Mouse (Mus musculus) forebrain, embryonic 16.5 days (tissue): ENCODE measurements at regions not wholly inside any gene's neighbourhood (a gene's known extent, or its start where the extent isn't known, plus 50 kb on each side); places are given as distances from the start of the nearest gene placed in this dataset.

Experiments used
- ATAC-seq: fragments of 200-750 bp; cut with Nextera tagmentation; 2 replicates; pipeline ENCODE4 v1.8.0; 2017; ENCODE audit warnings: mild to moderate bottlenecking, moderate library complexity
- H3K27ac ChIP-seq: fragments of 300-500 bp; sonication (generic); 2 replicates; pipeline ENCODE4 v1.5.1; 2014; ENCODE audit warnings: low read length, control low read depth
- H3K27me3 ChIP-seq: fragments of 300-500 bp; sonication (generic); replicated peaks from 2 replicates; pipeline ENCODE4 v1.6.1; 2014; ENCODE audit warnings: low read length; ENCODE audit not compliant: control insufficient read depth, insufficient read depth
- H3K36me3 ChIP-seq: fragments of 300-500 bp; sonication (generic); 2 replicates; pipeline ENCODE4 v1.6.1; 2014; ENCODE audit not compliant: control insufficient read depth, insufficient read depth
- H3K4me1 ChIP-seq: fragments of 300-500 bp; sonication (generic); replicated peaks from 2 replicates; pipeline ENCODE4 v1.6.1; 2014; ENCODE audit warnings: low read length; ENCODE audit not compliant: control insufficient read depth, insufficient read depth
- H3K4me2 ChIP-seq: fragments of 300-500 bp; sonication (generic); 2 replicates; pipeline ENCODE4 v1.6.1; 2014; ENCODE audit warnings: mild to moderate bottlenecking, low read length, control low read depth
- H3K4me3 ChIP-seq: fragments of 300-500 bp; sonication (generic); replicated peaks from 2 replicates; pipeline ENCODE4 v1.5.1; 2014; ENCODE audit warnings: mild to moderate bottlenecking, low read length, control low read depth
- H3K9ac ChIP-seq: fragments of 300-500 bp; sonication (generic); replicated peaks from 2 replicates; pipeline ENCODE4 v1.6.1; 2014; ENCODE audit warnings: low read depth, low read length, control low read depth
- H3K9me3 ChIP-seq: fragments of 300-500 bp; sonication (generic); 2 replicates; pipeline ENCODE4 v1.6.1; 2016; ENCODE audit warnings: low read length; ENCODE audit not compliant: control insufficient read depth
- WGBS: fragments of 180-500 bp; shearing (Covaris S2); extraction: QIAGEN DNeasy Blood & Tissue Kit; methylation state at CpG from one replicate; pipeline ENCODE4 v1.1.7; 2014; 5-methylcytosine and 5-hydroxymethylcytosine counted together

DNA sequence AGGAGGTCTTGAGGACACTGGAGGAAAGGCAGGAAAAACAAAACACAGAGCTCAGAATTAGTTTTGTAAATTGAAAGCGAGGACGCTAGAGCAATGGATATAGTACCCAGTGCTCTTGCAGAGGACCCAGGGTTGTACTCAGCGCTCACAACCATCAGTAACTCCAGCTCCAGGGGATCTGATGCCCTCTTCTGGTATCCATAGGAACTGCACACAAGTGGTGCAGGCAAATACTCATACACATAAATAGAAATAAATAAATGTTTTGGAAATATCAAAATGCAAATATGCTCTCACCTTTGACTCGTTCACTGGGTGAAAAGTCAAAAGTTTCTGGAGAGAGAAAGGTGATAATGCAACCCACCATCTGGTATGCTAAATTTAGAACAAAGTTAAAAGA, 267.8 kb upstream of the Onecut1 start:
- no peak overlapping the region for H3K4me3 ChIP-seq
- no peak for ATAC-seq
- no peaks in the 10 kb centered on the region for H3K27me3 ChIP-seq
- no peaks in the 10 kb centered on the region for H3K4me1 ChIP-seq
- no peaks in the 10 kb centered on the region for H3K36me3 ChIP-seq
- H3K9ac ChIP-seq = no peak overlapping the region
- 85% methylated on average over 4 of the region's 4 CpGs for WGBS
- H3K4me2 ChIP-seq = no peak overlapping the region
- no peaks in the 10 kb centered on the region for H3K9me3 ChIP-seq
- no peak overlapping the region for H3K27ac ChIP-seq

DNA sequence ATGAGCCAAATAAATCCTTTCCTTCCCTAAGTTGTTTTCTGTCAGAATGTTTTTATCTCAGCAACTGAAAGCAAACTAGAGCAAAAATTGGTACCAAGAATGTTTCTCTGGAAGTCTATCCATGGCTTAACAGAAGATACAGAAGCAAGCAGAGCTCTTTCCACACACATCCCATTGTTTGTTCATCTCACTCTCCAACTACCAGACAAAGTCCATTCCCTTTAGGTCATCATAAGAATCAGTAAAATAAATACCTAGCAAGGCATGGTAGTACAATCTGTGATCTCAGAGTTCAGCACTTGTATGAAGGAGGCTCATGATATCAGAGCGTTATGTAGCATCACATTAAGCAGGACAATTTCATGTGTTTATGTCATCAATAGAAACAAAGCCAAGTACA, 257.3 kb upstream of the Onecut1 start:
- Histone ChIP-seq H3K36me3 (no peaks in the 10 kb centered on the region), H3K9me3 (no peaks in the 10 kb centered on the region), H3K27ac (no peak overlapping the region), H3K27me3 (no peaks in the 10 kb centered on the region), H3K4me2 (no peak overlapping the region), H3K4me3 (no peak overlapping the region), H3K4me1 (no peaks in the 10 kb centered on the region), H3K9ac (no peak overlapping the region)
- WGBS = 98% methylated on average over 1 of the region's 1 CpGs
- ATAC-seq = no peak

DNA sequence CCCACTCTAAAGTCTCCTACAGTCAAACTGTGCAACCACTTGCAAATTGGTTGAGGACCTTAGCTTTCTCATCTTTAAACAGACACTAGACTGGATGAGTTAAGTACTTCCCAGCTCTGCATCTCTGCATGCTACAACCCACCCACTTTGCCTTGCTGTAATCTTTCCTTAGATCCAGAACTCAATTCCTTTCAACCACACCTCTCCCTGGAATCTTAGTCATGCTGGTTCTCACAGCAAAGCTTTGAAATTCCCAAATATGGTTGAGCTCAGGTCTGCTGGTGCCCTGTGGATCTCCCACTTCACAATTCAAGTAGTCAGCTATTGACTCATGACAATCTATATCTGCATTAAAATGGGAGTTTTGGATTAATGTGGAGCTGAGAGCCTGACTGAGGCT, 239.8 kb upstream of the Onecut1 start:
- no peak overlapping the region for H3K4me3 ChIP-seq
- H3K4me2 ChIP-seq = no peak overlapping the region
- no peaks in the 10 kb centered on the region for H3K36me3 ChIP-seq
- no peaks in the 10 kb centered on the region for H3K9me3 ChIP-seq
- H3K4me1 ChIP-seq = no peaks in the 10 kb centered on the region
- no peak overlapping the region for H3K9ac ChIP-seq
- no peak for ATAC-seq
- H3K27me3 ChIP-seq = no peaks in the 10 kb centered on the region
- no peak overlapping the region for H3K27ac ChIP-seq

DNA sequence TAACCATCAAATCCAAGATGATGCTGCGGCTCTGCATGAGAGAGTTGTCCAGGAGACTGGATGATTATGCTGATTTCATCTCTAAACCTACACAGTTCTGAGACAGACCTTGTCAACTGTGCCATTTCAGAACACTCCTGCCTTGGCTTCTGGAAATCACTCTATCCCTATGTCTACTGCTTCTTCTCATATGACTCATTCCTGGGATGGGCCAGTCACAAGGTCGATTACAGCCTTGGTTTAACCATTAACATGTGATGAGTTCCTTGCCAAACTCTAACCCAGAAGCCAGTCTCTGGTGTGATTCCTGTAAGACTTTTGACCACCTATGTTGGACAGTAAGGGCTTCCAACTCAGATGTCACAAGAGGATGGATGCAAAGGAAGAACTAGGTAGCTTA, 216.3 kb upstream of the Onecut1 start:
- Histone ChIP-seq H3K36me3 (no peaks in the 10 kb centered on the region), H3K9ac (no peak overlapping the region), H3K4me3 (no peak overlapping the region), H3K4me2 (no peak overlapping the region), H3K27me3 (no peaks in the 10 kb centered on the region), H3K27ac (no peak overlapping the region), H3K9me3 (no peaks in the 10 kb centered on the region), H3K4me1 (0 out of 2 replicates have a peak, but pooled peaks cover 2% of the 10 kb centered on the region)
- ATAC-seq = no peak
- WGBS = 87% methylated on average over 2 of the region's 2 CpGs

DNA sequence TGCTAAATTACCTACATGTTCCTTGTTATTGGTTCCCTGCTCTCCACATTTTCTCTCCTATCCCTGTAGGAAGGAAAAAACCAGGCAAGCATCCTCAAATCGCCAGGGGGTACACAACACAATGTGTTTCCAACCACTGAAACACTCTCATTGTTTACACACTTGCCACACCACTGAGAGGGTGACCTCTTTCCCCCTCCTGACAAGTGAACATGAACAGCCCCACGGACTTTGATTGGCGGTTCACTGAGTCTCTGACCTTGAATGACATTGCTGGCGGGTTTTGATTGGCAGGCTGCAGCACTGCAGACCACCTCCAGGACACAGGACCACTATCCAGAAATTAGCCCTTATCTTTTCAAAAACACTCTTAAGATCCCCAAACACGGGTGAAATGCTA, 211.7 kb upstream of the Onecut1 start:
- Histone ChIP-seq H3K4me3 (no peak overlapping the region), H3K9ac (no peak overlapping the region), H3K9me3 (no peaks in the 10 kb centered on the region), H3K27ac (no peak overlapping the region), H3K27me3 (no peaks in the 10 kb centered on the region), H3K36me3 (no peaks in the 10 kb centered on the region), H3K4me1 (0 out of 2 replicates have a peak, but pooled peaks cover 2% of the 10 kb centered on the region), H3K4me2 (no peak overlapping the region)
- WGBS = 35% methylated on average over 5 of the region's 5 CpGs
- ATAC-seq = no peak

DNA sequence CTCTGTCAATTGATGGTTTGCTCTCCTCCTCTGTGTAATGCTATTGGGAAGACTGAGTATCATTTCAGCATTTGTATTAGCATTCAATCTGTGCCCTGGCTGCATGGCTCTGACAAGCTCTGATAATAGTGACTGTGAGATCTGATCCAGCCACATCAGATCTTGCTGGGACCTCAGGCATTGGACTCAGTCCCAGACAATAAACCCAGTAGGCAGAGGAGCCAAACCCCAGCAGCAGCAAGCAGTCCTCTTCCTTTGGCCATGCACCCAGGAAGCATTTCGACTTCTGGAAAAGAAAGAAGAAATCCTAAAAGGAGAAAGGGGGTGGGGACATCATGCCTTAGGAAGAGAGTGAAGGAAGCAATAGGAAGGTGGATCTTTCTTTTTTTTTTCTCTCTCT, 205.8 kb upstream of the Onecut1 start:
- no peak for ATAC-seq
- H3K27ac ChIP-seq = no peak overlapping the region
- no peaks in the 10 kb centered on the region for H3K9me3 ChIP-seq
- WGBS = 25% methylated on average over 1 of the region's 1 CpGs
- no peaks in the 10 kb centered on the region for H3K36me3 ChIP-seq
- no peak overlapping the region for H3K9ac ChIP-seq
- no peak overlapping the region for H3K4me2 ChIP-seq
- H3K4me3 ChIP-seq = no peak overlapping the region
- H3K4me1 ChIP-seq = no peaks in the 10 kb centered on the region
- H3K27me3 ChIP-seq = no peaks in the 10 kb centered on the region

DNA sequence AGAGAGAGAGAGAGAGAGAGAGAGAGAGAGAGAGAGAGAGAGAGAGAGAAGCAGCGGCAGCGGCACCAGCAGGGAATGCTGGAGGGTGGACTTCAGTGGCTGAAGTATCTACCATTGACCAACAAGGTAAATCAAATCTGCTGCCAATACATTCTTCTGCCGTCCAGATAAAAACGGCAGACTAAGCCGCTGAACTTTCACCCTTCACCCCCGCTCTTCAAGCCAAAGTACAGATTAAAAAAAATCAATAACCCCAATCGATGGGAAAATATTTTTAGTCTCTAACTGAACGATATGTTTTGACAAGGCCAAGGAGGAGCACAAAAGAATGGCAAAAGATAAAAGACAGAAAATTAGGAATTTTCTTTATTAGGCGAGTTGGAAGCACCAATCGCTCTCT, 205.3 kb upstream of the Onecut1 start:
- Histone ChIP-seq H3K9me3 (no peaks in the 10 kb centered on the region), H3K27ac (no peak overlapping the region), H3K36me3 (no peaks in the 10 kb centered on the region), H3K27me3 (no peaks in the 10 kb centered on the region), H3K9ac (no peak overlapping the region), H3K4me2 (no peak overlapping the region), H3K4me1 (no peaks in the 10 kb centered on the region), H3K4me3 (no peak overlapping the region)
- 85% methylated on average over 10 of the region's 10 CpGs for WGBS
- no peak for ATAC-seq

DNA sequence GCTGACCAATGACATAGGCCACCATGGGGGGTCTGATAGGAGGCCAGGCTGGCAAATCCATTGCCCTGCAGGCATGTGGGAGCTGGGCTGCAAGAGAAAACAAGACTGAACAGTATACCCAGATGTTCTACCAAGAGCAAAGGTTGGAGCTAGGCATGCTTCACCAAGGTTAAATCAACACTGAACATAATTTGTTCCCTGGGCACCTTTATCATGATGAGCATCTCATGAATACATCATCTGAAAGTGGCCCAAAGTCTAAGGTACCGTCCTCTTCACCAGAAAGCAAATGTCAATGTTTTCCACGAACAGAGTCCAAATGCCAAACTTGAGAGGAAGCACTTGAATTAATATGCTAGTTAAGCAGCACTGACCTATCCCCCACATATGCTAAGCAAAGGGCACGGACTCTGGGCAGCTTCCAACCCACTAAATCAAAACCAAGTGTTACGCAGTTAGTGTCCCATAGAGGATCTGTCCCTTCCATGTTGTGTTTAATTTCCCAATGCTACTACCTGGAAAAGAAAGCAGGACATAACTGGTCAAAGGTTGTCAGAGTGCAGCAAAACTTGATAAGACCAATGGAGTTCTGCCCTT, 190.3 kb upstream of the Onecut1 start:
- Histone ChIP-seq H3K9me3 (no peaks in the 10 kb centered on the region), H3K4me1 (no peaks in the 10 kb centered on the region), H3K36me3 (no peaks in the 10 kb centered on the region), H3K27me3 (no peaks in the 10 kb centered on the region), H3K4me3 (no peak overlapping the region), H3K4me2 (no peak overlapping the region), H3K27ac (no peak overlapping the region), H3K9ac (no peak overlapping the region)
- no peak for ATAC-seq
- WGBS = 86% methylated on average over 4 of the region's 4 CpGs

DNA sequence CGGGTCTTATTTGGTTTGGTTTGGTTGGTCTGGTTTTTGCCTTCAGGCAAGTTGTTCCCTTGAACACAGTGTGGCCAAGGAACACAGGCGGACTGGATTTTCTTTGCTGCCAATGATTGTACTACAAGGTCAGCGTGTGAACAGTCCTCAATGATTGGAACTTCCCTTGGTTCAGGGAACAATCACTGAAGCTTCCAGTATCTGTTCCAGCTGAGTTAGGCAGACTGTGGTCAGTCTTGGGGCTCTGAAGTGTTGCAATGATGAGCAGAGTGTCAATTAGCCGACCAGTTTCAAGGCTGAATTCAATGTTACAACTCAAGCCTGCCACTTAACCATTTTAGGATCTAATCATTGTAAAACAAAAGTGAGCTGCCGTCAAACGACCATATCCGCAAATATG, 189.5 kb upstream of the Onecut1 start:
- H3K27ac ChIP-seq = no peak overlapping the region
- H3K4me1 ChIP-seq = no peaks in the 10 kb centered on the region
- ATAC-seq = no peak
- no peak overlapping the region for H3K4me3 ChIP-seq
- no peaks in the 10 kb centered on the region for H3K9me3 ChIP-seq
- no peaks in the 10 kb centered on the region for H3K36me3 ChIP-seq
- 91% methylated on average over 7 of the region's 7 CpGs for WGBS
- H3K27me3 ChIP-seq = no peaks in the 10 kb centered on the region
- no peak overlapping the region for H3K4me2 ChIP-seq
- H3K9ac ChIP-seq = no peak overlapping the region

DNA sequence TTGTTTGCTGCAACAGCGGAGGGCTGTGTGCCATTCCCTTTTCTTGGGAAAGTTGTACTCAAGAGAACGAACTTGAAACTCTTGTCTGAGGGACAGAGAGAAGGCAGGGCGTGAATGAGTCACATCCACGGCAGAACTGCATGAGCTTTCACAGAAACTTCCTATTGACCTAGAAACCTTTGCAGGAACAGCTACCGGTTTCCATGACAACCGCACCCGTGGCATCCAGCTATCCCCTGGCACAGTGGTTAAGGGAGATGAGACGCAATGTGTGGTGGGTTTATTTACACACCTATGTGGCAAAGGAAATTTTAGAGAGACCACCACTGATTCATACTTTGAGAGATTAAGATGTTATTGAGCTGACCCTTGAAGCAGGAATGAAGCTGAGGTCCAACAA, 163.5 kb upstream of the Onecut1 start:
- H3K9me3 ChIP-seq = no peaks in the 10 kb centered on the region
- no peak overlapping the region for H3K9ac ChIP-seq
- ATAC-seq = no peak
- H3K4me2 ChIP-seq = no peak overlapping the region
- no peak overlapping the region for H3K27ac ChIP-seq
- H3K4me3 ChIP-seq = no peak overlapping the region
- no peaks in the 10 kb centered on the region for H3K27me3 ChIP-seq
- H3K36me3 ChIP-seq = no peaks in the 10 kb centered on the region
- WGBS = 56% methylated on average over 8 of the region's 8 CpGs
- no peaks in the 10 kb centered on the region for H3K4me1 ChIP-seq
